ENCODE assay signal across 21 mouse cellular contexts in genomic region chr13:91990709-91991284, GRCm38 (mm10).
"Had no signal": no experiment of that assay in that cellular context is flagged by ENCODE, and none has a peak within 500 bp of the region (broad histone marks: within the 10 kb centered on the region; RNA-seq: fewer than 3 reads in every experiment).

No protein-coding gene starts in this region.

- H3K4me3 ChIP-seq: limb, embryonic 10.5 days; limb, embryonic 13.5 days; liver, embryonic 12.5 days; liver, embryonic 15.5 days; lung, embryonic 15.5 days; neural tube, embryonic 12.5 days; neural tube, embryonic 15.5 days; stomach, embryonic 15.5 days had no signal

- ATAC-seq: liver, embryonic 12.5 days had no signal

- DNase-seq: kidney, adult 2 months; kidney, postnatal 25 days; layer of hippocampus, postnatal 36 days; liver; lung, adult 18-20 months; midbrain, embryonic 14.5 days; retina, postnatal 1 day; right cerebral cortex, postnatal 25 days; spleen, adult 18-20 months; thymus, adult 18-20 months; thymus, postnatal 36 days had no signal

- H3K27ac ChIP-seq: kidney, postnatal 0 days; limb, embryonic 10.5 days; limb, embryonic 13.5 days; liver, embryonic 12.5 days; liver, embryonic 15.5 days; lung, embryonic 15.5 days; macrophage; neural tube, embryonic 12.5 days; neural tube, embryonic 15.5 days; stomach, embryonic 15.5 days had no signal
